Mouse (Mus musculus): Measurements from ENCODE around the gene Med26. TPM values are rescaled to one million over a fixed set of nuclear protein-coding genes. Genes with fewer than 3 reads are reported as not detected.

Gene Med26
- polyA plus RNA-seq, 1 experiment from 2014 or later, result 11.9 TPM

GRCm38 (mm10) chr8:72496217-72496616 is 51.9 kb downstream of the Med26 start:
- no peak overlapping the region for H3K4me3 ChIP-seq (replicated peaks; ENCODE audit: low read depth, low read length)
- H3K4me2 ChIP-seq (ENCODE audit: low read length), result no peak overlapping the region
- no peaks in the 10 kb centered on the region for H3K9me3 ChIP-seq (replicated peaks; ENCODE audit: low read length)
- H3K9ac ChIP-seq (ENCODE audit: low read depth, low read length), result no peak overlapping the region
- TF ChIP-seq CTCF (IDR thresholded peaks at IDR 0.05; ENCODE audit: low read depth), result no peak
- H3K27ac ChIP-seq, result no peak overlapping the region
- no peaks in the 10 kb centered on the region for H3K27me3 ChIP-seq (ENCODE audit: insufficient read depth, low read length)
- peaks cover 21% of the 10 kb centered on the region; the same call in 1 of the 2 replicates for H3K36me3 ChIP-seq (ENCODE audit: insufficient read depth, low read length)
- WGBS, result 92% methylated on average over 19 of the region's 19 CpGs
- peaks cover 3% of the 10 kb centered on the region; the same call in 1 of the 2 replicates for H3K4me1 ChIP-seq (replicated peaks; ENCODE audit: insufficient read depth, low read length)
- no peak for DNase-seq (ENCODE audit: low spot score)
- no peak for ATAC-seq (replicated peaks; ENCODE audit: low FRiP score, low read depth)

GRCm38 (mm10) chr8:72495411-72496111 is 52.5 kb downstream of the Med26 start:
- Histone ChIP-seq H3K9me3 (replicated peaks; ENCODE audit: low read length) (no peaks in the 10 kb centered on the region), H3K4me2 (ENCODE audit: low read length) (no peak overlapping the region), H3K4me3 (replicated peaks; ENCODE audit: low read depth, low read length) (no peak overlapping the region), H3K36me3 (ENCODE audit: insufficient read depth, low read length) (peaks cover 21% of the 10 kb centered on the region; the same call in 1 of the 2 replicates), H3K27ac (no peak overlapping the region), H3K4me1 (replicated peaks; ENCODE audit: insufficient read depth, low read length) (peaks cover 3% of the 10 kb centered on the region; the same call in 1 of the 2 replicates), H3K27me3 (ENCODE audit: insufficient read depth, low read length) (no peaks in the 10 kb centered on the region), H3K9ac (ENCODE audit: low read depth, low read length) (no peak overlapping the region)
- 85% methylated on average over 23 of the region's 23 CpGs for WGBS
- no peak for DNase-seq (ENCODE audit: low spot score)
- ATAC-seq (replicated peaks; ENCODE audit: low FRiP score, low read depth), result no peak
- no peak for TF ChIP-seq CTCF (IDR thresholded peaks at IDR 0.05; ENCODE audit: low read depth)

GRCm38 (mm10) chr8:72493381-72493780 is 54.7 kb downstream of the Med26 start:
- H3K4me2 ChIP-seq (ENCODE audit: low read length), result peak overlapping the region; percentile 82
- no peaks in the 10 kb centered on the region for H3K27me3 ChIP-seq (ENCODE audit: insufficient read depth, low read length)
- TF ChIP-seq CTCF (IDR thresholded peaks at IDR 0.05; ENCODE audit: low read depth), result no peak
- H3K4me1 ChIP-seq (replicated peaks; ENCODE audit: insufficient read depth, low read length), result peaks cover 3% of the 10 kb centered on the region; the same call in 1 of the 2 replicates
- peak overlapping the region; percentile 95 for H3K4me3 ChIP-seq (replicated peaks; ENCODE audit: low read depth, low read length)
- DNase-seq (ENCODE audit: low spot score) (peak; percentile 7), ATAC-seq (replicated peaks; ENCODE audit: low FRiP score, low read depth) (no peak)
- peak overlapping the region; percentile 51; the same call in 1 of the 2 replicates for H3K9ac ChIP-seq (ENCODE audit: low read depth, low read length)
- 10% methylated on average over 8 of the region's 8 CpGs for WGBS
- H3K27ac ChIP-seq, result peak overlapping the region; percentile 69
- H3K36me3 ChIP-seq (ENCODE audit: insufficient read depth, low read length), result peaks cover 26% of the 10 kb centered on the region; the same call in 1 of the 2 replicates
- H3K9me3 ChIP-seq (replicated peaks; ENCODE audit: low read length), result no peaks in the 10 kb centered on the region

GRCm38 (mm10) chr8:72492622-72493081 is 55.4 kb downstream of the Med26 start:
- no peak for TF ChIP-seq CTCF (IDR thresholded peaks at IDR 0.05; ENCODE audit: low read depth)
- Histone ChIP-seq H3K4me1 (replicated peaks; ENCODE audit: insufficient read depth, low read length) (peaks cover 3% of the 10 kb centered on the region; the same call in 1 of the 2 replicates), H3K9ac (ENCODE audit: low read depth, low read length) (peak overlapping the region; percentile 82), H3K4me3 (replicated peaks; ENCODE audit: low read depth, low read length) (peak overlapping the region; percentile 95), H3K27ac (peak overlapping the region; percentile 85), H3K9me3 (replicated peaks; ENCODE audit: low read length) (no peaks in the 10 kb centered on the region), H3K36me3 (ENCODE audit: insufficient read depth, low read length) (peaks cover 31% of the 10 kb centered on the region; the same call in 1 of the 2 replicates), H3K27me3 (ENCODE audit: insufficient read depth, low read length) (no peaks in the 10 kb centered on the region), H3K4me2 (ENCODE audit: low read length) (peak overlapping the region; percentile 89)
- WGBS, result under 1% methylated on average over 51 of the region's 56 CpGs
- DNase-seq (ENCODE audit: low spot score), result peak; percentile 98
- ATAC-seq (replicated peaks; ENCODE audit: low FRiP score, low read depth), result peak; percentile 99

- Histone ChIP-seq H3K9ac (ENCODE audit: low read depth, low read length) (peak within 1 kb of the TSS; percentile 82), H3K4me1 (replicated peaks; ENCODE audit: insufficient read depth, low read length) (peaks cover 3% of the 10 kb centered on the region; the same call in 1 of the 2 replicates), H3K4me2 (ENCODE audit: low read length) (peak within 1 kb of the TSS; percentile 89), H3K27me3 (ENCODE audit: insufficient read depth, low read length) (no peaks in the 10 kb centered on the region), H3K36me3 (ENCODE audit: insufficient read depth, low read length) (peaks cover 30% of the 10 kb centered on the region; the same call in 1 of the 2 replicates), H3K9me3 (replicated peaks; ENCODE audit: low read length) (no peaks in the 10 kb centered on the region), H3K4me3 (replicated peaks; ENCODE audit: low read depth, low read length) (peak within 1 kb of the TSS; percentile 95), H3K27ac (peak within 1 kb of the TSS; percentile 85)
- TF ChIP-seq CTCF (IDR thresholded peaks at IDR 0.05; ENCODE audit: low read depth), result no peak
- WGBS, result under 1% methylated on average over 95 of the region's 98 CpGs
- DNase-seq (ENCODE audit: low spot score) (peak; percentile 44), ATAC-seq (replicated peaks; ENCODE audit: low FRiP score, low read depth) (peak; percentile 37)
Observed at GRCm38 (mm10) chr8:72491680-72492621, 56.1 kb downstream of the Med26 start, which contains the start of gene Slc35e1. TSS of gene Slc35e1 (minus strand) at chr8:72492614.

GRCm38 (mm10) chr8:72491017-72491416 is 57.1 kb downstream of the Med26 start:
- peak overlapping the region; percentile 82; the same call in 1 of the 2 replicates for H3K9ac ChIP-seq (ENCODE audit: low read depth, low read length)

More at GRCm38 (mm10) chr8:72491017-72491416, 57.1 kb downstream of the Med26 start:
- Histone ChIP-seq H3K9me3 (replicated peaks; ENCODE audit: low read length) (no peaks in the 10 kb centered on the region), H3K27ac (no peak overlapping the region), H3K4me2 (ENCODE audit: low read length) (peak overlapping the region; percentile 89), H3K27me3 (ENCODE audit: insufficient read depth, low read length) (no peaks in the 10 kb centered on the region), H3K4me1 (replicated peaks; ENCODE audit: insufficient read depth, low read length) (peaks cover 3% of the 10 kb centered on the region; the same call in 1 of the 2 replicates), H3K4me3 (replicated peaks; ENCODE audit: low read depth, low read length) (no peak overlapping the region), H3K36me3 (ENCODE audit: insufficient read depth, low read length) (peaks cover 20% of the 10 kb centered on the region; the same call in 1 of the 2 replicates)
- TF ChIP-seq CTCF (IDR thresholded peaks at IDR 0.05; ENCODE audit: low read depth), result no peak
- 73% methylated on average over 2 of the region's 2 CpGs for WGBS
- no peak for DNase-seq (ENCODE audit: low spot score)
- no peak for ATAC-seq (replicated peaks; ENCODE audit: low FRiP score, low read depth)
